Mouse (Mus musculus) liver, postnatal 0 days (tissue): Measurements from ENCODE around the gene Plxdc1.

Experiments used
- CTCF ChIP-seq: sonication (generic); IDR thresholded peaks from 2 replicates; pipeline ENCODE4 v1.5.1; 2016; ENCODE audit warnings: antibody characterized with exemption, low read depth
- EP300 ChIP-seq: IDR thresholded peaks from 2 replicates; pipeline ENCODE4 v1.6.1; 2016; ENCODE audit warnings: antibody characterized with exemption, low read depth, mild to moderate bottlenecking

GRCm38 (mm10) chr11:98022555-98023371 lies 36.5 kb upstream of the Plxdc1 start, which contains the start of gene Cacnb1:
- TF ChIP-seq CTCF (no peak), EP300 (no peak)
